Mouse (Mus musculus) myocyte (in vitro differentiated cells): ENCODE data around the gene Itih3.

Experiments used
- MAX ChIP-seq: IDR thresholded peaks from one replicate; pipeline ENCODE4 v1.6.1; 2011; ENCODE audit warnings: low read depth, mild to moderate bottlenecking, control low read depth
- MYOG ChIP-seq, 3 experiments: IDR thresholded peaks; one replicate each; pipeline ENCODE4 v1.6.1; 2011; ENCODE audit warnings: control low read depth in 2 of 3, low read depth in 2 of 3, mild to moderate bottlenecking in 2 of 3; ENCODE audit not compliant: insufficient read length in 2 of 3, control insufficient read depth in 1 of 3, insufficient read depth in 1 of 3
- POLR2A ChIP-seq: IDR thresholded peaks from one replicate; pipeline ENCODE4 v1.6.1; 2011; ENCODE audit warnings: low read depth, mild to moderate bottlenecking, control low read depth, moderate library complexity; ENCODE audit not compliant: insufficient read length
- TCF12 ChIP-seq: IDR thresholded peaks from one replicate; pipeline ENCODE4 v1.6.1; 2011; ENCODE audit warnings: mild to moderate bottlenecking, control low read depth; ENCODE audit not compliant: poor library complexity, insufficient read depth, severe bottlenecking

GRCm38 (mm10) chr14:30874095-30874700, 49.4 kb downstream of the Itih3 start:
- TF ChIP-seq MAX, result no peak
- no peak for TF ChIP-seq TCF12
- TF ChIP-seq POLR2A, result no peak
- TF ChIP-seq MYOG (IDR thresholded peaks at IDR 0.05; ENCODE audit: control insufficient read depth in 1 of 3, insufficient read depth in 1 of 3, insufficient read length in 2 of 3, low read depth in 2 of 3), result no peak
